Mouse (Mus musculus): Measurements from ENCODE around the gene Ttc39b. TPM values are rescaled to one million over a fixed set of nuclear protein-coding genes. Genes with fewer than 3 reads are reported as not detected.

Ttc39b gene
- total RNA-seq (2021) = 10 to 100 TPM; 26.1 to 28.9 TPM
- long read RNA-seq, full-length matches to known transcripts = 1 of 9 reads
- long read RNA-seq, partial matches to known transcripts = 0 of 9 reads
- long read RNA-seq, other reads (novel, unspliced or antisense) = 8 of 9 reads

GRCm38 (mm10) chr4:83323910-83324684 lies at the start of gene Ttc39b:
TSS of gene Ttc39b (minus strand) at chr4:83324255.
- peak; percentile 97 to 99 for DNase-seq (ENCODE audit: low spot score in 2 of 2)

- DNase-seq (ENCODE audit: low spot score in 2 of 2) = no peak
Observed at GRCm38 (mm10) chr4:83373381-83373780, 49.3 kb upstream of the Ttc39b start.

GRCm38 (mm10) chr4:83357738-83358137 lies 33.7 kb upstream of the Ttc39b start:
- no peak for DNase-seq (ENCODE audit: low spot score in 2 of 2)

- DNase-seq (ENCODE audit: low spot score in 2 of 2) = no peak
Observed at GRCm38 (mm10) chr4:83354786-83355185, 30.7 kb upstream of the Ttc39b start.

GRCm38 (mm10) chr4:83353949-83354348 lies 29.9 kb upstream of the Ttc39b start:
- no peak for DNase-seq (ENCODE audit: low spot score in 2 of 2)

GRCm38 (mm10) chr4:83353276-83353675 lies 29.2 kb upstream of the Ttc39b start:
- DNase-seq (ENCODE audit: low spot score in 2 of 2) = no peak

GRCm38 (mm10) chr4:83350719-83351118 lies 26.7 kb upstream of the Ttc39b start:
- DNase-seq (ENCODE audit: low spot score in 2 of 2) = peak; percentile 73 to 74

GRCm38 (mm10) chr4:83348970-83349369 lies 24.9 kb upstream of the Ttc39b start:
- DNase-seq (ENCODE audit: low spot score in 2 of 2) = no peak

GRCm38 (mm10) chr4:83343895-83344294 lies 19.8 kb upstream of the Ttc39b start:
- peak; percentile 18 to 39 for DNase-seq (ENCODE audit: low spot score in 2 of 2)

GRCm38 (mm10) chr4:83343146-83343823 lies 19.2 kb upstream of the Ttc39b start:
- DNase-seq (ENCODE audit: low spot score in 2 of 2) = no peak

- DNase-seq (ENCODE audit: low spot score in 2 of 2) = no peak
Observed at GRCm38 (mm10) chr4:83342268-83342970, 18.4 kb upstream of the Ttc39b start.

GRCm38 (mm10) chr4:83339393-83339792 lies 15.3 kb upstream of the Ttc39b start:
- DNase-seq (ENCODE audit: low spot score in 2 of 2) = no peak

GRCm38 (mm10) chr4:83337717-83338116 lies 13.7 kb upstream of the Ttc39b start:
- no peak for DNase-seq (ENCODE audit: low spot score in 2 of 2)

GRCm38 (mm10) chr4:83330369-83330768 lies 6.3 kb upstream of the Ttc39b start:
- DNase-seq (ENCODE audit: low spot score in 2 of 2) = no peak

GRCm38 (mm10) chr4:83329615-83330014 lies 5.6 kb upstream of the Ttc39b start:
- DNase-seq (ENCODE audit: low spot score in 2 of 2) = no peak

- DNase-seq (ENCODE audit: low spot score in 2 of 2) = no peak
Observed at GRCm38 (mm10) chr4:83328026-83328945, 4.2 kb upstream of the Ttc39b start.

- DNase-seq (ENCODE audit: low spot score in 2 of 2) = no peak
Observed at GRCm38 (mm10) chr4:83327526-83327925, 3.5 kb upstream of the Ttc39b start.

- DNase-seq (ENCODE audit: low spot score in 2 of 2) = no peak
Observed at GRCm38 (mm10) chr4:83325366-83325765, 1.3 kb upstream of the Ttc39b start.

- DNase-seq (ENCODE audit: low spot score in 2 of 2) = peak; percentile 65 to 79
Observed at GRCm38 (mm10) chr4:83323201-83323903, 703 bp downstream of the Ttc39b start.

- no peak for DNase-seq (ENCODE audit: low spot score in 2 of 2)
Observed at GRCm38 (mm10) chr4:83319736-83320135, 4.3 kb downstream of the Ttc39b start.
